Mouse (Mus musculus): Measurements from ENCODE around the gene E2f3. TPM values are rescaled to one million over a fixed set of nuclear protein-coding genes. Genes with fewer than 3 reads are reported as not detected.

The E2f3 gene
- polyA plus RNA-seq, 1 experiment from 2014 or later = 17.7 TPM

GRCm38 (mm10) chr13:29967367-29967766 is 18.5 kb downstream of the E2f3 start:
- Histone ChIP-seq H3K36me3 (ENCODE audit: control insufficient read depth, insufficient read depth, low read length) (peaks cover 5% of the 10 kb centered on the region; the same call in 1 of the 2 replicates), H3K4me3 (ENCODE audit: low read length) (no peak overlapping the region), H3K27me3 (ENCODE audit: control insufficient read depth, insufficient read depth, low read length) (no peaks in the 10 kb centered on the region), H3K27ac (ENCODE audit: low read depth, low read length) (no peak overlapping the region), H3K9ac (ENCODE audit: low read depth, low read length) (no peak overlapping the region), H3K4me2 (replicated peaks; ENCODE audit: low read depth, low read length) (no peak overlapping the region), H3K4me1 (ENCODE audit: control insufficient read depth, insufficient read depth, low read length) (no peaks in the 10 kb centered on the region), H3K9me3 (ENCODE audit: control insufficient read depth, low read length) (no peaks in the 10 kb centered on the region)
- no peak for ATAC-seq (ENCODE audit: low FRiP score, low TSS enrichment)
- 91% methylated on average over 5 of the region's 5 CpGs for WGBS

- Histone ChIP-seq H3K4me1 (ENCODE audit: control insufficient read depth, insufficient read depth, low read length) (no peaks in the 10 kb centered on the region), H3K9me3 (ENCODE audit: control insufficient read depth, low read length) (no peaks in the 10 kb centered on the region), H3K36me3 (ENCODE audit: control insufficient read depth, insufficient read depth, low read length) (peaks cover 5% of the 10 kb centered on the region; the same call in 1 of the 2 replicates), H3K27me3 (ENCODE audit: control insufficient read depth, insufficient read depth, low read length) (no peaks in the 10 kb centered on the region), H3K4me2 (replicated peaks; ENCODE audit: low read depth, low read length) (no peak overlapping the region), H3K9ac (ENCODE audit: low read depth, low read length) (no peak overlapping the region), H3K4me3 (ENCODE audit: low read length) (no peak overlapping the region), H3K27ac (ENCODE audit: low read depth, low read length) (no peak overlapping the region)
- no peak for ATAC-seq (ENCODE audit: low FRiP score, low TSS enrichment)
- 95% methylated on average over 8 of the region's 8 CpGs for WGBS
Observed at GRCm38 (mm10) chr13:29966966-29967365, 18.9 kb downstream of the E2f3 start.

DNA sequence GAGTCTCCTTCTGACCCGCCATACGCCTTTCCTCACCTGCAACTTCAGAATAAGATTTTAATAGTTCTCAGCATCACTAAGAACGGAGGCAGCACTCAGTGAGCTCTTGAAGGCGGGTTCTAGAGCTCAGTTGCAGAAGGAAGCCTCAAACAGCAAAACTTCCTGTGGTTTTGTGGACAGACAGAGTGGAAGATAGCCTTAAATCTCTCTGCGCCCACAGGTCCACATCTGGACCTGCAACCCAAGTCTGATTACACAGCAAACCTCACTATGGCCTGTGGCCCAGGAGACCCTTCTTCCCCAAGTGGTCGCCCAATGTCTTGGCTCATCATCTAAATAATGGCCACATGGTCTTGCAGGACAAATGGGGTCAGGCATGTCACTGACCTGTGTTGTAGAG is 21.8 kb downstream of the E2f3 start:
- Histone ChIP-seq H3K9me3 (ENCODE audit: control insufficient read depth, low read length) (no peaks in the 10 kb centered on the region), H3K4me1 (ENCODE audit: control insufficient read depth, insufficient read depth, low read length) (0 out of 2 replicates have a peak, but pooled peaks cover 5% of the 10 kb centered on the region), H3K27ac (ENCODE audit: low read depth, low read length) (no peak overlapping the region), H3K36me3 (ENCODE audit: control insufficient read depth, insufficient read depth, low read length) (peaks cover 5% of the 10 kb centered on the region; the same call in 1 of the 2 replicates), H3K4me3 (ENCODE audit: low read length) (no peak overlapping the region), H3K4me2 (replicated peaks; ENCODE audit: low read depth, low read length) (no peak overlapping the region), H3K9ac (ENCODE audit: low read depth, low read length) (no peak overlapping the region), H3K27me3 (ENCODE audit: control insufficient read depth, insufficient read depth, low read length) (no peaks in the 10 kb centered on the region)
- no peak for ATAC-seq (ENCODE audit: low FRiP score, low TSS enrichment)
- WGBS = 95% methylated on average over 6 of the region's 6 CpGs

- H3K27me3 ChIP-seq (ENCODE audit: control insufficient read depth, insufficient read depth, low read length) = no peaks in the 10 kb centered on the region
- no peak overlapping the region for H3K9ac ChIP-seq (ENCODE audit: low read depth, low read length)
- no peak overlapping the region for H3K4me3 ChIP-seq (ENCODE audit: low read length)
- peaks cover 5% of the 10 kb centered on the region; the same call in 1 of the 2 replicates for H3K36me3 ChIP-seq (ENCODE audit: control insufficient read depth, insufficient read depth, low read length)
- no peak overlapping the region for H3K27ac ChIP-seq (ENCODE audit: low read depth, low read length)
- H3K9me3 ChIP-seq (ENCODE audit: control insufficient read depth, low read length) = no peaks in the 10 kb centered on the region
- H3K4me1 ChIP-seq (ENCODE audit: control insufficient read depth, insufficient read depth, low read length) = peaks cover 21% of the 10 kb centered on the region; the same call in 1 of the 2 replicates
- 82% methylated on average over 6 of the region's 6 CpGs for WGBS
- no peak overlapping the region for H3K4me2 ChIP-seq (replicated peaks; ENCODE audit: low read depth, low read length)
- ATAC-seq (ENCODE audit: low FRiP score, low TSS enrichment) = no peak
Observed at GRCm38 (mm10) chr13:29960416-29960815, 25.4 kb downstream of the E2f3 start.

- no peak overlapping the region for H3K9ac ChIP-seq (ENCODE audit: low read depth, low read length)
- ATAC-seq (ENCODE audit: low FRiP score, low TSS enrichment) = peak; percentile 95
- H3K27ac ChIP-seq (ENCODE audit: low read depth, low read length) = peak overlapping the region; percentile 24; the same call in 1 of the 2 replicates
- 21% methylated on average over 9 of the region's 9 CpGs for WGBS
- H3K36me3 ChIP-seq (ENCODE audit: control insufficient read depth, insufficient read depth, low read length) = peaks cover 3% of the 10 kb centered on the region; the same call in 1 of the 2 replicates
- H3K9me3 ChIP-seq (ENCODE audit: control insufficient read depth, low read length) = no peaks in the 10 kb centered on the region
- H3K4me1 ChIP-seq (ENCODE audit: control insufficient read depth, insufficient read depth, low read length) = peaks cover 33% of the 10 kb centered on the region; the same call in 1 of the 2 replicates
- H3K4me3 ChIP-seq (ENCODE audit: low read length) = no peak overlapping the region
- H3K27me3 ChIP-seq (ENCODE audit: control insufficient read depth, insufficient read depth, low read length) = no peaks in the 10 kb centered on the region
- no peak overlapping the region for H3K4me2 ChIP-seq (replicated peaks; ENCODE audit: low read depth, low read length)
Observed at GRCm38 (mm10) chr13:29957731-29958254, 28.1 kb downstream of the E2f3 start.

DNA sequence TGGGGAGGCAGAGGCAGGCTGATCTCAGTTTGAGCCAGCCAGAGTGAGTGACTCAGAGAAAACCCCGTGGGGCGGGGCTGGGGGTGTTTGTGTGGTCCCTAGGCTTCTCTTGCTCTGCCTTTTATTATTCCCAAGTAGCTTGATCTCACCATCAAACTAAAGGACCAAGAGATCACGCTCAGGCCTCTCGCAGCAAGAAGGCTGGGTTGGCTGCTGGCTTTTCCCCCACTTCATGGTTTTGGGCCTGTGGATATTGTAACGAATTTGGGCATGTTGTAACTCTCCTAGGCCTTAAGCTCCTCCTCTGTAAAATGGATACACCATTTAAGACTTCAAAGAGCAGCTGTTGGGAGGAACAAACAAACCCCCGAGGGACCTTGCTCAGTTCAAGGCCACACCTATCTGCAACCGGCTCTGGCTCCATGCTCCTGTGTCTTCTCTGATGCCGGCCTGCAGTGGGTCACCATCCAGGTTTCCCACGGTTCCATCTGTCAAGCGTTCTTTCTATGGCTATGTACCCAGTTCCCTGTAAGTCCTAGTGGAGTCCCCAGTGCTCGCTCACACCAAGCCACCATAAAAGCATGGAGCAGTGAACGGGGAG is 28.9 kb downstream of the E2f3 start:
- H3K27me3 ChIP-seq (ENCODE audit: control insufficient read depth, insufficient read depth, low read length) = no peaks in the 10 kb centered on the region
- H3K4me2 ChIP-seq (replicated peaks; ENCODE audit: low read depth, low read length) = no peak overlapping the region
- WGBS = 69% methylated on average over 12 of the region's 12 CpGs
- no peaks in the 10 kb centered on the region for H3K9me3 ChIP-seq (ENCODE audit: control insufficient read depth, low read length)
- H3K9ac ChIP-seq (ENCODE audit: low read depth, low read length) = no peak overlapping the region
- H3K4me1 ChIP-seq (ENCODE audit: control insufficient read depth, insufficient read depth, low read length) = peaks cover 33% of the 10 kb centered on the region; the same call in 1 of the 2 replicates
- H3K4me3 ChIP-seq (ENCODE audit: low read length) = no peak overlapping the region
- ATAC-seq (ENCODE audit: low FRiP score, low TSS enrichment) = peak; percentile 5; the same call in 1 of the 2 replicates
- H3K27ac ChIP-seq (ENCODE audit: low read depth, low read length) = peak overlapping the region; percentile 66; the same call in 1 of the 2 replicates
- H3K36me3 ChIP-seq (ENCODE audit: control insufficient read depth, insufficient read depth, low read length) = peaks cover 3% of the 10 kb centered on the region; the same call in 1 of the 2 replicates

DNA sequence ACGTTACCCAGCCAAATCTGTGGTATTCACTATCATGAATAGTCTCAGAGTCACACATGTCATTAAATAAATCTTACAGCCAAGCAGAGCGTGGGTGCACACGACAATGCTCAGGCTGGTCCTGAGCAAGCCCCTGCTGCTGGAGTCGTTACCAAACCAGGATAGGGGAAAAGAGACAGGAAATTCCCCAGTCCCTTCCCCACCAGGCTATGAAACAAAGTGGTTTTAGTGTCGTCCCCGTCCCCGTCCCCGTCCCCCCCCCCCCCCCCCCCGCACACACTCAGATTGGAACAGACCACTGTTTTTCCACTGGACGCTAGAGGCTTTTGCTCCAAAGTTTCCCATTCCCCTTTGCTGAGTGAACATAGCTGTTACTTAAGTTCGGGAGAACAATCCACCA is 30.6 kb downstream of the E2f3 start:
- WGBS = 34% methylated on average over 10 of the region's 11 CpGs
- Histone ChIP-seq H3K4me2 (replicated peaks; ENCODE audit: low read depth, low read length) (no peak overlapping the region), H3K9me3 (ENCODE audit: control insufficient read depth, low read length) (no peaks in the 10 kb centered on the region), H3K4me3 (ENCODE audit: low read length) (no peak overlapping the region), H3K36me3 (ENCODE audit: control insufficient read depth, insufficient read depth, low read length) (peaks cover 8% of the 10 kb centered on the region), H3K9ac (ENCODE audit: low read depth, low read length) (no peak overlapping the region), H3K27ac (ENCODE audit: low read depth, low read length) (no peak overlapping the region), H3K27me3 (ENCODE audit: control insufficient read depth, insufficient read depth, low read length) (no peaks in the 10 kb centered on the region), H3K4me1 (ENCODE audit: control insufficient read depth, insufficient read depth, low read length) (peaks cover 33% of the 10 kb centered on the region; the same call in 1 of the 2 replicates)
- no peak for ATAC-seq (ENCODE audit: low FRiP score, low TSS enrichment)

- H3K4me3 ChIP-seq (ENCODE audit: low read length) = no peak overlapping the region
- peaks cover 33% of the 10 kb centered on the region; the same call in 1 of the 2 replicates for H3K4me1 ChIP-seq (ENCODE audit: control insufficient read depth, insufficient read depth, low read length)
- no peaks in the 10 kb centered on the region for H3K27me3 ChIP-seq (ENCODE audit: control insufficient read depth, insufficient read depth, low read length)
- no peak overlapping the region for H3K4me2 ChIP-seq (replicated peaks; ENCODE audit: low read depth, low read length)
- peaks cover 14% of the 10 kb centered on the region for H3K36me3 ChIP-seq (ENCODE audit: control insufficient read depth, insufficient read depth, low read length)
- H3K9me3 ChIP-seq (ENCODE audit: control insufficient read depth, low read length) = no peaks in the 10 kb centered on the region
- ATAC-seq (ENCODE audit: low FRiP score, low TSS enrichment) = no peak
- H3K27ac ChIP-seq (ENCODE audit: low read depth, low read length) = 0 out of 2 replicates have a peak overlapping the region, but pooled peaks have one; percentile 37
- H3K9ac ChIP-seq (ENCODE audit: low read depth, low read length) = no peak overlapping the region
- 55% methylated on average over 10 of the region's 10 CpGs for whole genome bisulfite sequencing
Observed at GRCm38 (mm10) chr13:29954741-29955140, 31.1 kb downstream of the E2f3 start.

DNA sequence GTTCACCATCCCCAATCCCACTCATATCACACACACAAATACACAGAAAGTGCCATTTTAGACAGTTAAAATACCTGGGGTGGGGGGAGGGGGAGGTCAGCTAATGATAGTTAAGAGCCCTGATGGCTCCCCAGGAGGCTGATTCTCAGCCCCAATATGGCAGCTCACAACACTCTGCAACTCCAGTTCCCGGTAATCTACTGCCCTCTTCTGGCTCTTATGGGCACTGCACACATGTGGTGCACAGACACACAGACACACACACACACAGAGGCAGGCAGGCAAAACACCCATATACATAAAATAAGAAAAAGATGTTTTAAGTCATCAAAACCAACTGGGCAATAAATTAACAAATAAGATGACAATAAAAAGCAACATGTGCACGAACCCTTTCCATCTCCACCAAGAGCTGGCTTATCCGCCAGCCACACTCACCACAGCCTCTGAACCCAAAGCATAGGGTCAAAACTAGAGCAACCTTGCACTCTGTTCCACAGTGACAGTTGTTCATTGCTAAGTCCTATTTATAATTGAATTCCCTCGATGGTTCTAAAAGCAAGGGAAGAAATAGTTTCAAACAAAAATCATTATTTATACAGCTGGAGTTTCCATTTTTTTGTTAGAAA is 32.3 kb downstream of the E2f3 start:
- Histone ChIP-seq H3K27me3 (ENCODE audit: control insufficient read depth, insufficient read depth, low read length) (no peaks in the 10 kb centered on the region), H3K4me1 (ENCODE audit: control insufficient read depth, insufficient read depth, low read length) (peaks cover 27% of the 10 kb centered on the region; the same call in 1 of the 2 replicates), H3K4me2 (replicated peaks; ENCODE audit: low read depth, low read length) (no peak overlapping the region), H3K36me3 (ENCODE audit: control insufficient read depth, insufficient read depth, low read length) (peaks cover 14% of the 10 kb centered on the region), H3K27ac (ENCODE audit: low read depth, low read length) (no peak overlapping the region), H3K9me3 (ENCODE audit: control insufficient read depth, low read length) (no peaks in the 10 kb centered on the region), H3K9ac (ENCODE audit: low read depth, low read length) (no peak overlapping the region), H3K4me3 (ENCODE audit: low read length) (no peak overlapping the region)
- WGBS = 85% methylated on average over 4 of the region's 4 CpGs
- ATAC-seq (ENCODE audit: low FRiP score, low TSS enrichment) = no peak
